ENCODE assay signal across 18 mouse cellular contexts in the genomic region with DNA sequence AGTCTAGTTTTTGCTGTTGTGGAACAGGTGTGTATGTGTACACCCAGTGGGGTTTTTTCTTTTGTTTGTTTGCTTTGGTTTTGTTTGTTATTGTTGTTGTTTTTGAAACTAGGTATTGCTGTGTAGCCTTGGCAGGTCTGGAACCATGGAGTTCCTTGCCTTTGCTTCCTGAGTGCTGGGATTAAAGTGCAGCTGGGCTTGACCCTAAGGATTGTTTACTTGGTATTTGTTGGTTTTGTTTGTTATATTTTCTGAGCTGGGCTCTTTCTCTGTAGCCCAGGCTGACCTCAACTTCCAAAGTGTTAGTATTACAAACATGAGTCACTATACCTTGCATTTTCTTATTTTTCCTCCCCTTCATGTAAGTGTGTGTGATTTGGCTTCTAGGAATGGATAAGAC. TPM values are rescaled to one million over a fixed set of nuclear protein-coding genes. Genes with fewer than 3 reads are reported as not detected.
DNase-seq lines count a peak whose midpoint lies in the region; ATAC-seq and TF ChIP-seq lines count a peak whose summit lies in the region.
"Had no signal": no experiment of that assay in that cellular context is flagged by ENCODE, and none has a peak within 500 bp of the region (broad histone marks: within the 10 kb centered on the region; RNA-seq: fewer than 3 reads in every experiment).

No protein-coding gene starts in this region.

- no peaks in the 10 kb centered on the region for H3K9me3 ChIP-seq in heart, embryonic 10.5 days
- no peaks in the 10 kb centered on the region for H3K9me3 ChIP-seq in liver, embryonic 12.5 days (replicated peaks)
- H3K9me3 ChIP-seq in liver, postnatal 0 days (ENCODE audit: low read length), result no peaks in the 10 kb centered on the region
- no peaks in the 10 kb centered on the region for H3K9me3 ChIP-seq in stomach, postnatal 0 days (ENCODE audit: control insufficient read depth, low read length)
- H3K9me3 ChIP-seq: embryonic facial prominence, embryonic 10.5 days; embryonic facial prominence, embryonic 12.5 days; forebrain, embryonic 13.5 days; forebrain, embryonic 15.5 days had no signal

- no peak overlapping the region for H3K9ac ChIP-seq in liver, embryonic 12.5 days
- H3K9ac ChIP-seq in liver, postnatal 0 days (replicated peaks), result no peak overlapping the region
- no peak overlapping the region for H3K9ac ChIP-seq in stomach, postnatal 0 days (ENCODE audit: low read length)
- H3K9ac ChIP-seq: embryonic facial prominence, embryonic 12.5 days; forebrain, embryonic 13.5 days; forebrain, embryonic 15.5 days had no signal

- no peak overlapping the region for H3K27ac ChIP-seq in heart, embryonic 10.5 days
- H3K27ac ChIP-seq in liver, embryonic 12.5 days, result 0 out of 2 replicates have a peak overlapping the region, but pooled peaks have one; percentile 2
- H3K27ac ChIP-seq in liver, postnatal 0 days (ENCODE audit: low read depth), result peak overlapping the region; percentile 1; the same call in 1 of the 2 replicates
- H3K27ac ChIP-seq in stomach, postnatal 0 days (replicated peaks), result 0 out of 2 replicates have a peak overlapping the region, but pooled peaks have one; percentile 9
- H3K27ac ChIP-seq: embryonic facial prominence, embryonic 10.5 days; embryonic facial prominence, embryonic 12.5 days; forebrain, embryonic 13.5 days; forebrain, embryonic 15.5 days had no signal

- no peak overlapping the region for H3K4me3 ChIP-seq in heart, embryonic 10.5 days
- no peak overlapping the region for H3K4me3 ChIP-seq in liver, embryonic 12.5 days
- H3K4me3 ChIP-seq in liver, postnatal 0 days (ENCODE audit: low read depth, low read length), result no peak overlapping the region
- H3K4me3 ChIP-seq in stomach, postnatal 0 days (ENCODE audit: low read depth, low read length), result no peak overlapping the region
- H3K4me3 ChIP-seq: embryonic facial prominence, embryonic 10.5 days; embryonic facial prominence, embryonic 12.5 days; forebrain, embryonic 13.5 days; forebrain, embryonic 15.5 days had no signal

- no peak for ATAC-seq in liver, embryonic 12.5 days
- ATAC-seq in liver, postnatal 0 days, result no peak
- no peak for ATAC-seq in stomach, postnatal 0 days (ENCODE audit: low FRiP score, low TSS enrichment)
- ATAC-seq: forebrain, embryonic 13.5 days; forebrain, embryonic 15.5 days had no signal

- no peak for TF ChIP-seq EP300 in liver, postnatal 0 days (IDR thresholded peaks at IDR 0.05; ENCODE audit: low read depth)
- no peak for TF ChIP-seq EP300 in stomach, postnatal 0 days (optimal IDR thresholded peaks at IDR 0.05)

- DNase-seq in heart, embryonic 10.5 days (ENCODE audit: low spot score), result peak; percentile 56
- no peak for DNase-seq in heart, postnatal 10 days
- no peak for DNase-seq in liver
- no peak for DNase-seq in liver, postnatal 0 days
- DNase-seq in stomach, postnatal 0 days (ENCODE audit: low spot score), result no peak
- DNase-seq in urinary bladder, postnatal 10 days (ENCODE audit: low spot score), result no peak
- DNase-seq: adrenal gland, adult 8-10 months; adrenal gland, postnatal 14 days; adrenal gland, postnatal 36 days; cerebellum, adult 11-12 months; cerebellum, adult 2 months; cerebellum, postnatal 10 days; cerebellum, postnatal 25 days had no signal

- intact Hi-C loops in heart, postnatal 10 days (cut with DNase I), result loop anchor here (10.0 kb wide), 1 partner anchor 238 kb away; a partner anchor contains a TSS

- H3K27me3 ChIP-seq in heart, embryonic 10.5 days (ENCODE audit: insufficient read depth, poor library complexity, severe bottlenecking), result no peaks in the 10 kb centered on the region
- H3K27me3 ChIP-seq in liver, embryonic 12.5 days (replicated peaks), result no peaks in the 10 kb centered on the region
- no peaks in the 10 kb centered on the region for H3K27me3 ChIP-seq in liver, postnatal 0 days (ENCODE audit: insufficient read depth, low read length)
- no peaks in the 10 kb centered on the region for H3K27me3 ChIP-seq in stomach, postnatal 0 days (ENCODE audit: control insufficient read depth, insufficient read depth, low read length)
- H3K27me3 ChIP-seq: embryonic facial prominence, embryonic 12.5 days; forebrain, embryonic 13.5 days; forebrain, embryonic 15.5 days had no signal

- TF ChIP-seq CTCF in liver, postnatal 0 days (IDR thresholded peaks at IDR 0.05; ENCODE audit: low read depth), result no peak
- TF ChIP-seq CTCF in stomach, postnatal 0 days (IDR thresholded peaks at IDR 0.05; ENCODE audit: low read depth), result no peak

- H3K36me3 ChIP-seq in heart, embryonic 10.5 days, result peaks cover 31% of the 10 kb centered on the region
- H3K36me3 ChIP-seq in liver, embryonic 12.5 days, result peaks cover 42% of the 10 kb centered on the region
- peaks cover 21% of the 10 kb centered on the region for H3K36me3 ChIP-seq in liver, postnatal 0 days (replicated peaks; ENCODE audit: insufficient read depth, low read length)
- H3K36me3 ChIP-seq in stomach, postnatal 0 days (ENCODE audit: control insufficient read depth, insufficient read depth, low read length), result 0 out of 2 replicates have a peak, but pooled peaks cover 3% of the 10 kb centered on the region

- H3K4me2 ChIP-seq in liver, embryonic 12.5 days, result no peak overlapping the region
- no peak overlapping the region for H3K4me2 ChIP-seq in liver, postnatal 0 days (ENCODE audit: low read depth, low read length)
- H3K4me2 ChIP-seq in stomach, postnatal 0 days (replicated peaks; ENCODE audit: low read depth), result no peak overlapping the region
- H3K4me2 ChIP-seq: embryonic facial prominence, embryonic 12.5 days; forebrain, embryonic 13.5 days; forebrain, embryonic 15.5 days had no signal

- H3K4me1 ChIP-seq in heart, embryonic 10.5 days, result peaks cover 15% of the 10 kb centered on the region
- peaks cover 49% of the 10 kb centered on the region for H3K4me1 ChIP-seq in liver, embryonic 12.5 days
- peaks cover 26% of the 10 kb centered on the region for H3K4me1 ChIP-seq in liver, postnatal 0 days (ENCODE audit: insufficient read depth)
- 0 out of 2 replicates have a peak, but pooled peaks cover 2% of the 10 kb centered on the region for H3K4me1 ChIP-seq in stomach, postnatal 0 days (replicated peaks; ENCODE audit: control insufficient read depth, insufficient read depth)

RNA-seq across cellular contexts. Expression of a gene that starts 5.4 kb away (rescaled TPM):
- polyA plus RNA-seq in heart, embryonic 10.5 days (2016; fragmentation: Nextera tagmentation; extraction: Ambion mirVana), result 911 and 1,292 TPM in 2 replicates
- 1,000 to 10,000 TPM; 2,186 to 2,217 TPM for total RNA-seq in heart, postnatal 10 days (2021)
- polyA plus RNA-seq in liver, embryonic 12.5 days (2016; fragmentation: Nextera tagmentation; extraction: Ambion mirVana), result 415 and 442 TPM in 2 replicates
- polyA plus RNA-seq in liver, postnatal 0 days (2015; fragmentation: Nextera tagmentation; extraction: Ambion mirVana), result 761 and 777 TPM in 2 replicates
- 991 and 1,062 TPM in 2 replicates for polyA plus RNA-seq in stomach, postnatal 0 days (2015; fragmentation: Nextera tagmentation; extraction: Ambion mirVana)

RNA-seq across cellular contexts. Expression of a gene that starts 10.9 kb away (rescaled TPM):
- 14.2 and 14.9 TPM in 2 replicates for polyA plus RNA-seq in heart, embryonic 10.5 days (2016; fragmentation: Nextera tagmentation; extraction: Ambion mirVana)
- 1 to 10 TPM; 8.0 to 9.1 TPM for total RNA-seq in heart, postnatal 10 days (2021)
- polyA plus RNA-seq in liver, embryonic 12.5 days (2016; fragmentation: Nextera tagmentation; extraction: Ambion mirVana), result 10.5 and 12.0 TPM in 2 replicates
- polyA plus RNA-seq in liver, postnatal 0 days (2015; fragmentation: Nextera tagmentation; extraction: Ambion mirVana), result 4.6 and 5.1 TPM in 2 replicates
- 12.4 and 13.0 TPM in 2 replicates for polyA plus RNA-seq in stomach, postnatal 0 days (2015; fragmentation: Nextera tagmentation; extraction: Ambion mirVana)

RNA-seq across cellular contexts. Expression of a gene that starts 22.6 kb away (rescaled TPM):
- polyA plus RNA-seq in heart, embryonic 10.5 days (2016; fragmentation: Nextera tagmentation; extraction: Ambion mirVana), result 15.0 and 16.5 TPM in 2 replicates
- 1 to 10 TPM; 3.4 to 5.7 TPM for total RNA-seq in heart, postnatal 10 days (2021)
- polyA plus RNA-seq in liver, embryonic 12.5 days (2016; fragmentation: Nextera tagmentation; extraction: Ambion mirVana), result 1.0 and 1.5 TPM in 2 replicates
- 0.48 and 0.67 TPM in 2 replicates for polyA plus RNA-seq in liver, postnatal 0 days (2015; fragmentation: Nextera tagmentation; extraction: Ambion mirVana)
- polyA plus RNA-seq in stomach, postnatal 0 days (2015; fragmentation: Nextera tagmentation; extraction: Ambion mirVana), result 24.3 and 26.5 TPM in 2 replicates

RNA-seq across cellular contexts. Expression of a gene that starts 26.1 kb away (rescaled TPM):
- 80.6 and 102 TPM in 2 replicates for polyA plus RNA-seq in heart, embryonic 10.5 days (2016; fragmentation: Nextera tagmentation; extraction: Ambion mirVana)
- 100 to 1,000 TPM; 129 to 131 TPM for total RNA-seq in heart, postnatal 10 days (2021)
- polyA plus RNA-seq in liver, embryonic 12.5 days (2016; fragmentation: Nextera tagmentation; extraction: Ambion mirVana), result 17.4 and 17.7 TPM in 2 replicates
- 7.3 and 8.2 TPM in 2 replicates for polyA plus RNA-seq in liver, postnatal 0 days (2015; fragmentation: Nextera tagmentation; extraction: Ambion mirVana)
- polyA plus RNA-seq in stomach, postnatal 0 days (2015; fragmentation: Nextera tagmentation; extraction: Ambion mirVana), result 24.6 and 26.1 TPM in 2 replicates

RNA-seq across cellular contexts. Expression of a gene that starts 34.3 kb away (rescaled TPM):
- 53.5 and 53.9 TPM in 2 replicates for polyA plus RNA-seq in heart, embryonic 10.5 days (2016; fragmentation: Nextera tagmentation; extraction: Ambion mirVana)
- 10 to 100 TPM; 34.3 to 35.4 TPM for total RNA-seq in heart, postnatal 10 days (2021)
- polyA plus RNA-seq in liver, embryonic 12.5 days (2016; fragmentation: Nextera tagmentation; extraction: Ambion mirVana), result 32.5 and 33.2 TPM in 2 replicates
- 29.6 and 31.2 TPM in 2 replicates for polyA plus RNA-seq in liver, postnatal 0 days (2015; fragmentation: Nextera tagmentation; extraction: Ambion mirVana)
- 102 and 104 TPM in 2 replicates for polyA plus RNA-seq in stomach, postnatal 0 days (2015; fragmentation: Nextera tagmentation; extraction: Ambion mirVana)
